Mouse (Mus musculus) left cerebral cortex, postnatal 25 days (tissue): ENCODE results near the gene Brd7. TPM values are rescaled to one million over a fixed set of nuclear protein-coding genes. Genes with fewer than 3 reads are reported as not detected.

Experiments used
- DNase-seq, 2 experiments: peaks; one replicate each; pipeline ENCODE4 v3.0.0; 2022; ENCODE audit warnings: low spot score in 2 of 2, mixed read lengths in 1 of 2
- intact Hi-C: fragments of 180-260 bp; cut with DNase I; formaldehyde crosslinking; loops from one replicate; pipeline ENCODE4 v1.15.1; 2025
- total RNA-seq, 2 experiments: library from RNA; stranded (reverse); gene quantifications; 2 replicates each; pipeline ENCODE4 v1.2.3; 2021

Gene Brd7
- total RNA-seq, 2 experiments from 2014 or later, result 52.3 to 56.4 TPM

- no peak for DNase-seq
- intact Hi-C loops, result loop anchor here (2.0 to 10.0 kb wide), 5 partner anchors 93 to 395 kb away; no protein-coding TSS in a partner anchor
These were observed 2.0 kb downstream of the Brd7 start for GRCm38 (mm10) chr8:88359959-88360358.

- intact Hi-C loops, result no loop called here
- DNase-seq, result no peak
These were observed 4.0 kb downstream of the Brd7 start for GRCm38 (mm10) chr8:88357946-88358345.

- intact Hi-C loops, result no loop called here
- no peak for DNase-seq
These were observed 4.6 kb downstream of the Brd7 start for GRCm38 (mm10) chr8:88357226-88357933.

DNA sequence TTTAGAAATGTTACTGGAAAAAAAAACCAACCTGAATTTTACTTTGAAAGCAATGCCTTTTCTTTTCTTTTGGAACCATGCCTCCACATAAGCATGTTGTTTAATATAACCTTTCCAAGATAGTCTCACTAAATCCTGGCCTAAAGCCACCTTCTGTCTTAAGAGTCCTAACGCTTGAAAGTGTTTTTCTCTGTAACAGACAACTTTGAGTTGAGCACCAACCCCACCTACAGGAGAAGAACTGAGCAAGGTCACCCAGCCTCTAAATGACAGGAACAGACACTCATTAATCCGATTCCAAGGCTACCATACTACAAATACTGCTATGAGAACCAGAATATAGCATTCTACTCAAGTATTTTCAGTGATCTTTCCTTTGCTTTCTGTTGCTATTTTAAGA, 12.9 kb downstream of the Brd7 start:
- intact Hi-C loops, result loop anchor here (10.0 kb wide), 1 partner anchor 386 kb away; no protein-coding TSS in a partner anchor
- DNase-seq, result no peak

DNA sequence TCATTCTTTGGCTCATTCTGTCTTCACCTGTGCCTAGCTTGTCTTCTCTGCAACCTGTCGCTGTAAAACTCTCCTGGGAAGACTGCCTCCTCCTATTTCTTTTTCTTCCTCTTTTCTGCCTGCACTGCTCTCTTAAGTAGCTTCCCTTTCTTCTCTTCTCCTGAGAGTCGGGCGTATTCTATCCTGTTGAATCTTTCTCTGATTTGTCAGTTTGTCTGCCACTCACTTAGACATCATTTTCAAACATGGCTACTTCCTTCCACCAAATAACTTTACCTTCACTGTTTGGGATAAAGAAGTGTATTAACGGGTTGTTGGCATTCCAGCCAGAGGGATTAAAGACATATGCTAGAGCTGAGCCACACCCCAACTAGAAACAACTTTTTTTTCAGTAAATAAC, 20.0 kb downstream of the Brd7 start:
- intact Hi-C loops, result loop anchor here (5.0 to 10.0 kb wide), 2 partner anchors 70 to 393 kb away; partner anchors contain the start of gene Adcy7

GRCm38 (mm10) chr8:88339887-88340695, 21.9 kb downstream of the Brd7 start:
- DNase-seq, result no peak
- intact Hi-C loops, result loop anchor here (5.0 to 10.0 kb wide), 2 partner anchors 68 to 395 kb away; partner anchors contain the start of gene Adcy7

More for the DNA sequence above, 20.0 kb downstream of the Brd7 start:
- DNase-seq, result no peak

DNA sequence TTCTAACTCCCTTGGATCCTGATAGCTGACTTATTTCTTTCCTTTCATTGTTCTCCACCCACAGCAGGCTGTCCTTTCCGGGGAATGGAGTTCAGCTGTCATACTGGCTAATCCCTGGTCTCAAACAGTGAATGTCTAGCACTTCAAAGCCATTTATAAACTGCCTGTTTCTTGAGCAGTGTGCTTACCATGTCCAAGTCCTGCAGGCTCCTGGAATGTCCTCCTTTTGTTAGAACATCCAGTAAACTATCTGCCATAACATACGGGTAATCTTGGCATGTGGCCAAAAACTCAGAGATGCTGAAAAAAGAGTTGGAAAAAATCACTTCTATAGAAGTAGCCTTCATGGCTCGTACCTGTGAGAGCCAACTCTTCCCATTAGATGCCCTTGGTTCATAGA, 22.8 kb downstream of the Brd7 start:
- intact Hi-C loops, result no loop called here
- peak; percentile 46 to 53 for DNase-seq

GRCm38 (mm10) chr8:88334975-88335374, 27.0 kb downstream of the Brd7 start:
- no peak for DNase-seq
- intact Hi-C loops, result no loop called here

DNA sequence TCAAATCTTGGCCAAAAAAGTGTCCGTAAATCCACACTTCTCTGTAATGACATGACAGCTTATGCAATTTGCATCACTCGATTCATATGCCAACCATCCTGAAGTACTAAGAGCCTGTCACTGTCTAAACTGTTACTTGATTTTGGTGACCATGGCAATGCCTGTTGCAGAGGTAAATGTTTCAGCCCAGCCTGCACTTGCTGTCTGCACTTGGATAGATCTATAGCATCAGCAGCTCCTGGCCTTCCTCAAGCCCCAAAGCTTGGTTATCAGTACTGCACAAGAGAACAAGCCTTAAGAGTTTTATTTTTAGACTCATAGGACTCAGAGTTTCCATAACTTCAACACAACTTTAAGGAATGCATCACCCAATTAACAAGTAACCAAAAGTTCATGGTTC, 27.6 kb downstream of the Brd7 start:
- intact Hi-C loops, result no loop called here

GRCm38 (mm10) chr8:88330816-88331215, 31.2 kb downstream of the Brd7 start:
- intact Hi-C loops, result no loop called here
- no peak for DNase-seq

More for the DNA sequence above, 27.6 kb downstream of the Brd7 start:
- no peak for DNase-seq

DNA sequence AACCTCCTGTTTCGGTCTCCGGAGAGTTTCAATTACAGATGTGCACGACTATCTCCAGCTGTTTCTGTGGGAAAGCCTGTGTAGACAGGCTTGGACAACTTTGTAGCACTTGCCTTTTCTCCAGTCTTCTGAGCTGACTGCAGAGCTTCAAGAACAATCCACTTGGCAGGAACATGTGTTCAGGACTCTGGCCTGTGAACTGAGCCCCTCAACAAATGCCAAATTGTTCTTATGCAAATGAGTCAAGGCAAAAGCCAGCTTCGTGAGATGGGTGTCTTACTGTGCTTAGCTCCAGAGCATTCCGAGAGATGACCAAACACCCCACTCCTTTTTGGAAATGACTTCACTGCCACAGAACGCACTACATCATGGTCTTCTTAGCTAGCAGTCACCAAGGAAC, 33.3 kb downstream of the Brd7 start:
- no peak for DNase-seq
- intact Hi-C loops, result no loop called here

GRCm38 (mm10) chr8:88326328-88326727, 35.7 kb downstream of the Brd7 start:
- intact Hi-C loops, result no loop called here
- DNase-seq, result no peak

- intact Hi-C loops, result no loop called here
- DNase-seq, result no peak
These were observed 36.2 kb downstream of the Brd7 start for GRCm38 (mm10) chr8:88325795-88326194.

- intact Hi-C loops, result no loop called here
- DNase-seq, result no peak
These were observed 36.7 kb downstream of the Brd7 start for GRCm38 (mm10) chr8:88325251-88325650.

DNA sequence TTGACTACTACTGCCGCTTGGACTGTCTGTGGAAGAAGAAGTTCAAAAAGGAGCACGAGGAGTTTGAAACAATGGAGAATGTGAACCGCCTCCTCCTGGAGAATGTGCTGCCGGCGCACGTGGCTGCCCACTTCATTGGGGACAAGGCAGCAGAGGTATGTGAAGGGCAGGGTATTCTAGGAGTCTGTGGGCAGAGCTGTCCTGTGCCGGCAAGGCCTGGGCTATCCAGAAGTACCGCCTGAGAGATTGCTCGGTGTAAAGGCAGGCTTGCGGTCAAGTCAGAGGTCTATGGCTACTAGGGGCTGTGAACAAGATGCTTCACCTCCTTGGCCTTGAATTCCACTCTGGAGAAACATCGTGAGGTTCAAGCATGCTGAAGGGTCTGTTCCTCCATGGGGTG, 37.2 kb downstream of the Brd7 start:
- DNase-seq, result no peak
- intact Hi-C loops, result no loop called here

DNA sequence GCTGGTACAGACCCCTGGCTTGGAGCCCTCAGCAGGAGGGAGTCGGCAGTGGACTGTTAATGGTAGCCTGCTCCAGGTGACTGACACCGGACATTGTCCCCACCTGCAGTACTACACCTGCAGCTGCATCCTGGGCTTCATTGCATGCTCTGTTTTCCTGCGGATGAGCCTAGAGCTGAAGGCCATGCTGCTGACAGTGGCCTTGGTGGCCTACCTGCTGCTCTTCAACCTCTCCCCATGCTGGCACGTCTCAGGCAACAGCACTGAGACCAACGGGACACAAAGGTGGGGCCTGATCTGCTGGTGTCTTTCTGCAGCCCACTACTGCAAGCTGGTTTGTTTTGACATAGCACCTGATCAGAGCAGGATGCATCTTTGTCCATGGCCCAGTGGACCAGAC, 38.5 kb downstream of the Brd7 start:
- intact Hi-C loops, result no loop called here
- no peak for DNase-seq

DNA sequence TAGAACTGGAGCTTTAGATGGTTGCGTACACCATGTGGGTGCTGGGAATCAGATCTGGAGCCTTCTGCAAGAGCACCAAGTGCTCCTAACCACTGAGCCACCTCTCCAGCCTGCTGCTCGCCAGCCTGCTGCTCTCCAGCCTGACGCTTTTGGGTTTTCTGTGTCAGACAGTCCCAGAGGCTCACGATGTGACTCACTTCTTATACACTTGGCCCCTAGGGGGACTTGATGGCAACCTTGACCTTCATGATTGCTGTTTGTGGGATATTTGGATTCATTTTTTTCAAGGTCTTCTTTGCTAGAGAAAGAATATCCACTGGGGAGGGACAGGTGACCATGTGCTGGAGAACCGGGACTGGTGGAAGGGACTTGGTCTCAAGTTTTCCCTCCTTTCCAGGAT, 40.6 kb downstream of the Brd7 start:
- DNase-seq, result no peak
- intact Hi-C loops, result no loop called here

DNA sequence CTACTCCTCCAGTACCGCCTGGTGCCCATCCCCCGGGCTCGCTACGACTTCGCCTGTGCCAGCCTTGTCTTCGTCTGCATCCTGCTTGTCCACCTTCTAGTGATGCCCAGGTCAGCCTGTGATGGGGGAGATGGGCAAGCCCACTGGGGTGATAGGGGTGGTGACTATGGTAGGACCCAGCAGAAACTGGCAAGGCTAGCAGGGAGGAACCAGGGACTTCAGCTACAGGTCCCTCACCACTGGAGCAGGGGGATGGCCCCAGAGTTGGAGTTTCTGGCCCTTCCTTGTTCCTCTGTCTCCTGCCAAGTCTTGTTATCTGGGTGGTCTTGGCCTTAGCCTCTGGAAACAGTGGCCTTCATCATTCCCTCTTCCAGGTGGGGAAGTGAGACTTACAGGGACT, 41.9 kb downstream of the Brd7 start:
- intact Hi-C loops, result no loop called here
- DNase-seq, result no peak

DNA sequence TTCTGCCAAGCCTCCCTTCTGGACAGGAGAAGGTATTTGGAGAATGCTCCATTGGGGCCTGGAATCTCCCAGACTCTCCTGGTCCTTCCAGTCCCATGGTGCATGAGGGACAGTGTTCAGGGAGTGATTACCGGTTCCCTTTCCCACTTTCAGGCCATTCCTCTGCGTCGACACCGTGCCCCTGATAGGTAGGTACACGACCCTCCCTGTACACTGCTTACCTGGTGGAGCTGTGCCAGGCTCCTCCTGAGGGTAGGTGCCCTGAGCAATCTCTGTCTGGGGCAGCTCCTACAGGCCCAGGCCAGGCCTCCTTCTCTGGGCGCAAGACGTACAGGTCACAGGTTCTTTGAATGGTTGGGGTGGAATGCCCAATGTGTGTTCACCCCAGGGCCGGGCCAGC, 43.8 kb downstream of the Brd7 start:
- intact Hi-C loops, result no loop called here
- DNase-seq, result no peak

- DNase-seq, result no peak
- intact Hi-C loops, result no loop called here
These were observed 44.7 kb downstream of the Brd7 start for GRCm38 (mm10) chr8:88317341-88317740.
